Mouse (Mus musculus) limb, embryonic 15.5 days (tissue): ENCODE measurements at regions not wholly inside any gene's neighbourhood (a gene's known extent, or its start where the extent isn't known, plus 50 kb on each side); places are given as distances from the start of the nearest gene placed in this dataset.
A peak's percentile ranks its signal among the peaks of the same experiment; 100 is the strongest.

ENCODE experiments used
- ATAC-seq: fragments of 200-750 bp; cut with Nextera tagmentation; 2 replicates; pipeline ENCODE4 v1.8.0; 2017; ENCODE audit warnings: low read depth, moderate TSS enrichment; ENCODE audit not compliant: insufficient number of reproducible peaks, low FRiP score, low TSS enrichment
- H3K27ac ChIP-seq: fragments of 300-500 bp; sonication (generic); 2 replicates; pipeline ENCODE4 v1.5.1; 2015; ENCODE audit warnings: moderate library complexity, mild to moderate bottlenecking, inconsistent platforms
- H3K27me3 ChIP-seq: fragments of 300-500 bp; sonication (generic); 2 replicates; pipeline ENCODE4 v1.6.1; 2015; ENCODE audit warnings: inconsistent platforms
- H3K36me3 ChIP-seq: fragments of 300-500 bp; sonication (generic); 2 replicates; pipeline ENCODE4 v1.6.1; 2015; ENCODE audit warnings: inconsistent platforms
- H3K4me1 ChIP-seq: fragments of 300-500 bp; sonication (generic); 2 replicates; pipeline ENCODE4 v1.6.1; 2015; ENCODE audit warnings: inconsistent platforms
- H3K4me2 ChIP-seq: fragments of 300-500 bp; sonication (generic); 2 replicates; pipeline ENCODE4 v1.6.1; 2015; ENCODE audit warnings: mild to moderate bottlenecking, inconsistent platforms
- H3K4me3 ChIP-seq: fragments of 300-500 bp; sonication (generic); 2 replicates; pipeline ENCODE4 v1.5.1; 2015; ENCODE audit warnings: mild to moderate bottlenecking, inconsistent platforms
- H3K9ac ChIP-seq: fragments of 300-500 bp; sonication (generic); 2 replicates; pipeline ENCODE4 v1.6.1; 2015; ENCODE audit warnings: inconsistent platforms
- H3K9me3 ChIP-seq: fragments of 300-500 bp; sonication (generic); 2 replicates; pipeline ENCODE4 v1.6.1; 2016; ENCODE audit warnings: inconsistent platforms
- WGBS: fragments of 180-500 bp; shearing (Covaris S2); methylation state at CpG from one replicate; pipeline ENCODE4 v1.1.7; 2015; 5-methylcytosine and 5-hydroxymethylcytosine counted together

DNA sequence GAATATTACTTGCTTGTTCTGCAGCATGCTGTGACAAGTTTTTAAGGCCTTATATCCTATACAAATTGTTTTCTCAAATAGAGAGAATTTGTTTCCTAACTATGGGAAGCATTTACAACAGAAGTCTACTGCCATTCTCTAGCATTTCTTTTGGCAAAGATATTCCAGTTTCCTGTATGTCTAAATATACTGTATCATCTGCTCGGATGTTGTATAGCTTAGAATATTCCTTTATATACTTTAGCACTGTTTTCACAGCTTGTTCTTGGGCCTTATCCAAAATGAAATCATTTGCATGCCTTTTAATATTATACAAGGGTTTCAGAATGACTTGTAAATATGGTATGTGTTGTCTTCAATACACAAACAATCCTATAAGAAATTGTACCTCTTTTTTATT is 92.1 kb upstream of the Ins2 start:
- H3K9me3 ChIP-seq, result no peaks in the 10 kb centered on the region
- H3K27ac ChIP-seq, result no peak overlapping the region
- no peak overlapping the region for H3K9ac ChIP-seq
- H3K4me2 ChIP-seq, result no peak overlapping the region
- H3K27me3 ChIP-seq, result no peaks in the 10 kb centered on the region
- H3K4me1 ChIP-seq, result 0 out of 2 replicates have a peak, but pooled peaks cover 3% of the 10 kb centered on the region
- ATAC-seq, result no peak
- H3K4me3 ChIP-seq, result no peak overlapping the region
- 87% methylated on average over 1 of the region's 1 CpGs for WGBS
- H3K36me3 ChIP-seq, result no peaks in the 10 kb centered on the region

DNA sequence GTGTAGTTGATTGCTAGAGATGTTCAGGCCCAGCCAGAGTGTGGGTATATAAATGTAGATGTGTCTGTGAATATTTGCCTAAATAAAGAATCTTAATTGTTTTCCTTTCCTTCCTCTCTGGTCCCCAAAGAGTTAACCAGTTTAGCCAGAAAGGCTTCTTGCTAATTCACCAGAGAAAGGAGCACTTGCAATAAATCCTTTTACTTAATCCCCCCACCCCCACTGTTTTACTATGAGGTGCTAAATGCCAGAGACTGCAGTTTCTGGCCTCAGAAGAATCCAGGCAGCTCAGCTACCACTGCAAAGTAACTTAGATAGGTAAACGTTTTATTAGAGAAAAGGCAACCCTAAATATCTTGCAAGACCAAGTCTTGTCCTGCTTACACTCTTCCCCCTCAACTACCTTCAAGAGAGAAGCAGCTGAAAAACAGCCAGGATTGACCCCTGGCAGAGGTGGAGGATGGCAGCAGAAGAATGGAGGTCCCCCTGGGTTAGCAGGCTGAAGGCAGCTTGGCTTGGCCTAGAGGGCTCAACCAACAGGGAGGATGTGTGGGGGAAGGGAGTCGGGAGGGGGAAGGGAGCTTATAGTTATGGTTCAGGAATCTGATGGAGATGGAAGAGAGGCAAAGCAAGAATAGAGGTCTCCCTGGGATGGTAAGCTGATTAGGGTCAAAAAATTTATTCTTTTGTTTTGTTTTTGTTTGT is 87.9 kb upstream of the Ins2 start:
- H3K9me3 ChIP-seq, result no peaks in the 10 kb centered on the region
- no peaks in the 10 kb centered on the region for H3K27me3 ChIP-seq
- 11% methylated on average over 2 of the region's 2 CpGs for WGBS
- no peak overlapping the region for H3K4me3 ChIP-seq
- no peak overlapping the region for H3K27ac ChIP-seq
- H3K4me1 ChIP-seq, result 0 out of 2 replicates have a peak, but pooled peaks cover 3% of the 10 kb centered on the region
- H3K36me3 ChIP-seq, result no peaks in the 10 kb centered on the region
- H3K4me2 ChIP-seq, result no peak overlapping the region
- no peak overlapping the region for H3K9ac ChIP-seq
- ATAC-seq, result no peak

DNA sequence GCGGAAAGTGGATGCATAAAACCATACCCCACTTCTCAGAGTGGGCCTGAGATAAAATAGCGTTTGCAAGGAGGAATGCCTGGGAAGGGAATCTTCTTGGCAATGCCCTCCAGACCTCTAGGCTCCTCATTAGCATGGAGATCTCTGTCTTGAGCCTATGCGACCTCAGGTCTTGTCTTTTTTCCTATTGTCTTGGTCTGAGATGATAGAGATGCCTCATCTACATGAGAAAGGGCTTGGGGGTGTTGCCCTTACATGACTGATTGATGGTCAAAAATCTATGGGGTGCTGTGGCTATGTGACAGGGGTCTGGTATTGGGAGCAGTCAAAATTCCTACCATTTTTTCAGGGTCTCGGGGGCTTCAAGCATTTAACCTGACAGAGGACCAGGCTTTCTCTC is 67.5 kb upstream of the Ins2 start:
- H3K4me2 ChIP-seq, result no peak overlapping the region
- no peak for ATAC-seq
- H3K27ac ChIP-seq, result no peak overlapping the region
- H3K27me3 ChIP-seq, result no peaks in the 10 kb centered on the region
- H3K4me1 ChIP-seq, result no peaks in the 10 kb centered on the region
- H3K36me3 ChIP-seq, result no peaks in the 10 kb centered on the region
- WGBS, result 73% methylated on average over 4 of the region's 4 CpGs
- no peak overlapping the region for H3K9ac ChIP-seq
- H3K4me3 ChIP-seq, result no peak overlapping the region
- no peaks in the 10 kb centered on the region for H3K9me3 ChIP-seq

DNA sequence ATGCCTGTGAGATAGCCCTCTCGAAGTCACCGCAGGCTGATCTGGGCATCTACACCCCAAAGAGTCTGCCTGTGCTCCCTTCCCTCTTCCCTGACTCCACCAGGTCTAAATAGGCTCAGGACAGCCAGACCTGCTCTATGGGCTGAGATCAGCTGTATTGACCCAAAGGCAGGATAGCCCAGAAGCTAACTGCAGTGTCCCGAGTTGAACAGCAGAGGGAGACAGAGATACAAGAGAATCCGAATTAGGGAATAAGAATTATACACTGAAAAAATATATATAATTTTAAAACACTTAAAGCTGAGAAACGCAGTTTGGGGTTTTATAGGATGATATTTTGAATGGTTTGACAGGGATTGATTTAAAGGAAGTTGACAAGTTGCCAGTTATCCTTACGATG is 56.2 kb upstream of the Ins2 start:
- WGBS, result 27% methylated on average over 6 of the region's 6 CpGs
- Histone ChIP-seq H3K4me3 (no peak overlapping the region), H3K27ac (no peak overlapping the region), H3K36me3 (no peaks in the 10 kb centered on the region), H3K4me1 (0 out of 2 replicates have a peak, but pooled peaks cover 4% of the 10 kb centered on the region), H3K9ac (no peak overlapping the region), H3K4me2 (no peak overlapping the region), H3K9me3 (no peaks in the 10 kb centered on the region), H3K27me3 (no peaks in the 10 kb centered on the region)
- ATAC-seq, result no peak

DNA sequence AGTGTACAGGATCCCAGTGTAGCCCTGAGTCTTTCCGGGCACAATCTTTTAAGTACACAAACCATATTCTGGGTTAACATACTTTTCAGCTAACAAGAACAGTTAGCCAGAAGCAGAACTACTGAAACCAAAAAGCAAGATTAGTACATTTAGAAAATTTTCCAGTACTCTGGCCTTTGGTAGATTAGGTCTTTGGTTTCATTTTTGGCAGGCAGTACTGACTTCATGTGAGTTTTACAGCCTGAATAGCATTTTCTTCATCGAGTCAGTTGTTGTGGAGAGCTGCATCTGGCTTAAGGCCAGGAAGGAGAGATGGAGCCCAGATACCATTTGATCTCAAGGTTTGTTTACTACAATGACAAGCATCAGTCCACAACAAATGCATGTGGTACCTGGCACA is 51.3 kb upstream of the Ins2 start:
- WGBS, result 34% methylated on average over 2 of the region's 2 CpGs
- H3K27ac ChIP-seq, result peak overlapping the region; percentile 33; the same call in 1 of the 2 replicates
- H3K4me3 ChIP-seq, result no peak overlapping the region

More for the DNA sequence above, 51.3 kb upstream of the Ins2 start:
- Histone ChIP-seq H3K36me3 (no peaks in the 10 kb centered on the region), H3K9ac (no peak overlapping the region), H3K9me3 (no peaks in the 10 kb centered on the region), H3K4me1 (peaks cover 4% of the 10 kb centered on the region; the same call in 1 of the 2 replicates), H3K4me2 (no peak overlapping the region), H3K27me3 (no peaks in the 10 kb centered on the region)
- no peak for ATAC-seq
